Mouse (Mus musculus): Measurements from ENCODE around the gene Nrxn3. TPM values are rescaled to one million over a fixed set of nuclear protein-coding genes. Genes with fewer than 3 reads are reported as not detected.

Nrxn3 gene
- total RNA-seq, 2 experiments from 2014 or later, result 0.51 to 0.55 TPM

GRCm38 (mm10) chr12:90131927-90132869, 1409.5 kb downstream of the Nrxn3 start:
- DNase-seq, result no peak
- intact Hi-C loops (cut with DNase I; ENCODE audit: low total_unique reads), result no loop called here

GRCm38 (mm10) chr12:90142011-90142410, 1419.3 kb downstream of the Nrxn3 start:
- no peak for DNase-seq
- intact Hi-C loops (cut with DNase I; ENCODE audit: low total_unique reads), result no loop called here

GRCm38 (mm10) chr12:90144247-90144646, 1421.6 kb downstream of the Nrxn3 start:
- DNase-seq, result no peak
- intact Hi-C loops (cut with DNase I; ENCODE audit: low total_unique reads), result no loop called here

- DNase-seq, result no peak
- intact Hi-C loops (cut with DNase I; ENCODE audit: low total_unique reads), result no loop called here
These were observed 1435.6 kb downstream of the Nrxn3 start for GRCm38 (mm10) chr12:90158131-90158772.

GRCm38 (mm10) chr12:90159911-90160310, 1437.2 kb downstream of the Nrxn3 start:
- intact Hi-C loops (cut with DNase I; ENCODE audit: low total_unique reads), result no loop called here
- no peak for DNase-seq

GRCm38 (mm10) chr12:90166118-90166517, 1443.4 kb downstream of the Nrxn3 start:
- intact Hi-C loops (cut with DNase I; ENCODE audit: low total_unique reads), result no loop called here
- DNase-seq, result no peak

- no peak for DNase-seq
These were observed 1458.9 kb downstream of the Nrxn3 start for GRCm38 (mm10) chr12:90181566-90181965.

GRCm38 (mm10) chr12:90183021-90183420, 1460.3 kb downstream of the Nrxn3 start:
- intact Hi-C loops (cut with DNase I; ENCODE audit: low total_unique reads), result no loop called here
- DNase-seq, result no peak

More at GRCm38 (mm10) chr12:90181566-90181965, 1458.9 kb downstream of the Nrxn3 start:
- intact Hi-C loops (cut with DNase I; ENCODE audit: low total_unique reads), result no loop called here

- intact Hi-C loops (cut with DNase I; ENCODE audit: low total_unique reads), result no loop called here
- DNase-seq, result no peak
These were observed 1473.5 kb downstream of the Nrxn3 start for GRCm38 (mm10) chr12:90196161-90196560.

- no peak for DNase-seq
- intact Hi-C loops (cut with DNase I; ENCODE audit: low total_unique reads), result no loop called here
These were observed 1475.3 kb downstream of the Nrxn3 start for GRCm38 (mm10) chr12:90197994-90198393.

GRCm38 (mm10) chr12:90202501-90202900, 1479.8 kb downstream of the Nrxn3 start:
- no peak for DNase-seq
- intact Hi-C loops (cut with DNase I; ENCODE audit: low total_unique reads), result no loop called here

GRCm38 (mm10) chr12:90211410-90211809, 1488.7 kb downstream of the Nrxn3 start:
- DNase-seq, result no peak
- intact Hi-C loops (cut with DNase I; ENCODE audit: low total_unique reads), result no loop called here

GRCm38 (mm10) chr12:90217060-90217459, 1494.4 kb downstream of the Nrxn3 start:
- intact Hi-C loops (cut with DNase I; ENCODE audit: low total_unique reads), result no loop called here
- no peak for DNase-seq

GRCm38 (mm10) chr12:90229062-90229461, 1506.4 kb downstream of the Nrxn3 start:
- intact Hi-C loops (cut with DNase I; ENCODE audit: low total_unique reads), result no loop called here
- DNase-seq, result no peak

GRCm38 (mm10) chr12:90236093-90236492, 1513.4 kb downstream of the Nrxn3 start:
- no peak for DNase-seq

GRCm38 (mm10) chr12:90260301-90260700, 1537.6 kb downstream of the Nrxn3 start:
- intact Hi-C loops (cut with DNase I; ENCODE audit: low total_unique reads), result no loop called here
- no peak for DNase-seq

More at GRCm38 (mm10) chr12:90236093-90236492, 1513.4 kb downstream of the Nrxn3 start:
- intact Hi-C loops (cut with DNase I; ENCODE audit: low total_unique reads), result no loop called here

- intact Hi-C loops (cut with DNase I; ENCODE audit: low total_unique reads), result no loop called here
- no peak for DNase-seq
These were observed 1545.4 kb downstream of the Nrxn3 start for GRCm38 (mm10) chr12:90268111-90268510.

GRCm38 (mm10) chr12:90270763-90271379, 1548.2 kb downstream of the Nrxn3 start:
- no peak for DNase-seq
- intact Hi-C loops (cut with DNase I; ENCODE audit: low total_unique reads), result no loop called here

GRCm38 (mm10) chr12:90274621-90275236, 1552.1 kb downstream of the Nrxn3 start:
- intact Hi-C loops (cut with DNase I; ENCODE audit: low total_unique reads), result no loop called here
- DNase-seq, result no peak

GRCm38 (mm10) chr12:90281236-90281635, 1558.6 kb downstream of the Nrxn3 start:
- no peak for DNase-seq
- intact Hi-C loops (cut with DNase I; ENCODE audit: low total_unique reads), result no loop called here

Measured in gastrocnemius, postnatal 14 days (tissue).